Mouse (Mus musculus) liver, embryonic 13.5 days (tissue): ENCODE results near the gene Cnp. TPM values are rescaled to one million over a fixed set of nuclear protein-coding genes. Genes with fewer than 3 reads are reported as not detected.
A peak's percentile ranks its signal among the peaks of the same experiment; 100 is the strongest.

Source experiments
- ATAC-seq: fragments of 200-750 bp; cut with Nextera tagmentation; 2 replicates; pipeline ENCODE4 v1.8.0; 2017; ENCODE audit warnings: low read depth, mild to moderate bottlenecking, moderate number of reproducible peaks, moderate library complexity
- DNase-seq: peaks from one replicate; pipeline ENCODE4 v3.0.0; 2022
- H3K27ac ChIP-seq: fragments of 300-500 bp; sonication (generic); 2 replicates; pipeline ENCODE4 v1.5.1; 2015; ENCODE audit warnings: moderate library complexity, mild to moderate bottlenecking, inconsistent platforms
- H3K27me3 ChIP-seq: fragments of 300-500 bp; sonication (generic); 2 replicates; pipeline ENCODE4 v1.6.1; 2015; ENCODE audit warnings: mild to moderate bottlenecking, inconsistent platforms
- H3K36me3 ChIP-seq: fragments of 300-500 bp; sonication (generic); 2 replicates; pipeline ENCODE4 v1.6.1; 2015; ENCODE audit warnings: mild to moderate bottlenecking, inconsistent platforms
- H3K4me1 ChIP-seq: fragments of 300-500 bp; sonication (generic); replicated peaks from 2 replicates; pipeline ENCODE4 v1.6.1; 2015; ENCODE audit warnings: inconsistent platforms
- H3K4me2 ChIP-seq: fragments of 300-500 bp; sonication (generic); 2 replicates; pipeline ENCODE4 v1.6.1; 2015; ENCODE audit warnings: inconsistent platforms, mild to moderate bottlenecking, moderate library complexity
- H3K4me3 ChIP-seq: fragments of 300-500 bp; sonication (generic); replicated peaks from 2 replicates; pipeline ENCODE4 v1.5.1; 2015; ENCODE audit warnings: mild to moderate bottlenecking, inconsistent platforms
- H3K9ac ChIP-seq: fragments of 300-500 bp; sonication (generic); 2 replicates; pipeline ENCODE4 v1.6.1; 2015; ENCODE audit warnings: mild to moderate bottlenecking, inconsistent platforms
- H3K9me3 ChIP-seq: fragments of 300-500 bp; sonication (generic); replicated peaks from 2 replicates; pipeline ENCODE4 v1.6.1; 2016; ENCODE audit warnings: inconsistent platforms
- whole genome bisulfite sequencing: fragments of 180-500 bp; shearing (Covaris S2); methylation state at CpG from one replicate; pipeline ENCODE4 v1.1.7; 2015; ENCODE audit not compliant: insufficient replicate concordance; 5-methylcytosine and 5-hydroxymethylcytosine counted together
- polyA plus RNA-seq: library from polyadenylated mRNA; unstranded; fragments of >200 nt; fragmentation: Nextera tagmentation; extraction: Ambion mirVana; gene quantifications from 2 replicates; pipeline ENCODE4 v1.2.1, GENCODE M21; 2015

Gene Cnp
- polyA plus RNA-seq, 1 experiment from 2014 or later = 13.2 TPM

- no peak for ATAC-seq
- 0 out of 2 replicates have a peak, but pooled peaks cover 3% of the 10 kb centered on the region for H3K27me3 ChIP-seq
- no peak overlapping the region for H3K9ac ChIP-seq
- DNase-seq = no peak
- no peak overlapping the region for H3K4me2 ChIP-seq
- H3K4me3 ChIP-seq = no peak overlapping the region
- H3K4me1 ChIP-seq = peaks cover 11% of the 10 kb centered on the region
- no peaks in the 10 kb centered on the region for H3K36me3 ChIP-seq
- no peak overlapping the region for H3K27ac ChIP-seq
- H3K9me3 ChIP-seq = no peaks in the 10 kb centered on the region
These were observed 38.2 kb upstream of the Cnp start for GRCm38 (mm10) chr11:100536466-100536865.

GRCm38 (mm10) chr11:100540966-100541365 lies 33.7 kb upstream of the Cnp start:
- Histone ChIP-seq H3K9ac (no peak overlapping the region), H3K9me3 (no peaks in the 10 kb centered on the region), H3K27me3 (0 out of 2 replicates have a peak, but pooled peaks cover 3% of the 10 kb centered on the region), H3K27ac (no peak overlapping the region), H3K36me3 (no peaks in the 10 kb centered on the region), H3K4me3 (no peak overlapping the region), H3K4me1 (peaks cover 27% of the 10 kb centered on the region), H3K4me2 (no peak overlapping the region)
- no peak for ATAC-seq
- 23% methylated on average over 6 of the region's 6 CpGs for WGBS
- no peak for DNase-seq

DNA sequence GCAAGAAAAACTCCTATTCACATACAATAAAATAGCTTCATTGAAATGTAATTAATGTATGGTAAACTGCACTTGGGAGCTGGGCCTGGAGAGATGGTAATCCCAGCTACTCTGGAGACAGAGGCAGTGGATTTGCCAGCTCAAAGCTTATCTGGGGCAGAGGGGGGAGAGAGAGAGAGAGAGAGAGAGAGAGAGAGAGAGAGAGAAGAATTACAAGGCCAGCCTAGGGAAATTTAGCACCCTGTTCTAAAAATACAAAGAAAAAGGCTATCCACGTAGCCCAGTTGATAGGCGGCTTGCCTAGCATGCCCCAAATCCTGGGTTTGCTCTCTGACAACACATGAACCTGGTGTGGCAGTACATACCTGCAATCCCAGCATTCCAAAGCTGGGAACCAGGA lies 33.1 kb upstream of the Cnp start:
- H3K9me3 ChIP-seq = no peaks in the 10 kb centered on the region
- H3K27ac ChIP-seq = no peak overlapping the region
- DNase-seq (no peak), ATAC-seq (no peak)
- peaks cover 30% of the 10 kb centered on the region for H3K4me1 ChIP-seq
- H3K9ac ChIP-seq = no peak overlapping the region
- WGBS = 75% methylated on average over 2 of the region's 2 CpGs
- no peaks in the 10 kb centered on the region for H3K36me3 ChIP-seq
- no peak overlapping the region for H3K4me3 ChIP-seq
- 0 out of 2 replicates have a peak, but pooled peaks cover 3% of the 10 kb centered on the region for H3K27me3 ChIP-seq
- H3K4me2 ChIP-seq = no peak overlapping the region

- ATAC-seq (peak; percentile 98), DNase-seq (peak; percentile 82)
- Histone ChIP-seq H3K9me3 (no peaks in the 10 kb centered on the region), H3K36me3 (no peaks in the 10 kb centered on the region), H3K4me1 (peaks cover 40% of the 10 kb centered on the region), H3K9ac (peak within 1 kb of the TSS; percentile 72), H3K4me3 (peak within 1 kb of the TSS; percentile 64), H3K27ac (peak within 1 kb of the TSS; percentile 73), H3K27me3 (no peaks in the 10 kb centered on the region), H3K4me2 (peak within 1 kb of the TSS; percentile 82)
- WGBS = 6% methylated on average over 28 of the region's 28 CpGs
These were observed 29.6 kb upstream of the Cnp start, which contains the start of gene Ttc25 for GRCm38 (mm10) chr11:100544832-100545745. Ttc25 (plus strand) TSS chr11:100545607.

DNA sequence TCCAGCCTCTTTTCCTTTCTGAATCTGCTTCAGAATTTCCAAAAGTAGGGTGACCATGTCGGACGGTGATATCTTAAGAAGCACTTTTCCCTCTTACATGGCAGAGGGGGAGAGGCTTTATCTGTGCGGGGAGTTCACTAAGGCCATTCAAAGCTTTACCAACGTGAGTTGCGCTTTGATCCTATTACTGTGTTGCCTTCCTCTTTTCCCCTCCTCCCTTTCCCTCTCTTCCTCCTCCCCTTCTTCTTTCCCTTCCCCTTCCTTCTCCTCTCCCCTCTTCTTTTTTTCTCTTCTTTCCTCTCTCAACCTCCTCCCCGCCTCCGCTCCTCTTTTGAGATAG lies 29.0 kb upstream of the Cnp start:
- peak; percentile 6; the same call in 1 of the 2 replicates for ATAC-seq
- no peaks in the 10 kb centered on the region for H3K9me3 ChIP-seq

DNA sequence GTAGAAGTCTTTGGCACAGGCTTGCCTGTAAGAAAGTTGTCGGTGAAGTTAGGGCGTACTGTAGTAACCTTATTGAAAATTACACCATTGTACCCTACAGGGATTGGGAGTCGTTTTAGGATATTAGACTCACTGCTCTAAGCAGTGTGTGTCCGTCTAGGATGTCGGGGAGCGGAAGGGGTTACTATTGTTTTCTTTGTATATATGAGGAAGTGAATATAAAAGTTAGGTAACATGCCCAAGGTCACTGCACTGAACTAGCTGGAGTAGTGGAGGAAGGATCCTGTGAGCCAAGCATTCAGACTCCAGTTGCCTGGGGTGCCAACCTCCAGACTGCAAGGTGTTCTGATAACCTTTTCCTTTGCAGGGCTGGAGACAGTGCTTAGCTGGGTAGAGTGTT lies 27.7 kb upstream of the Cnp start:
- WGBS = 70% methylated on average over 6 of the region's 6 CpGs
- Histone ChIP-seq H3K27me3 (no peaks in the 10 kb centered on the region), H3K4me3 (no peak overlapping the region)

More for the DNA sequence above, 29.0 kb upstream of the Cnp start:
- H3K36me3 ChIP-seq = no peaks in the 10 kb centered on the region
- H3K4me2 ChIP-seq = peak overlapping the region; percentile 82
- H3K27me3 ChIP-seq = no peaks in the 10 kb centered on the region
- peak overlapping the region; percentile 64 for H3K4me3 ChIP-seq
- no peak for DNase-seq
- WGBS = 22% methylated on average over 7 of the region's 7 CpGs
- peak overlapping the region; percentile 51; the same call in 1 of the 2 replicates for H3K9ac ChIP-seq
- peaks cover 35% of the 10 kb centered on the region for H3K4me1 ChIP-seq
- H3K27ac ChIP-seq = peak overlapping the region; percentile 39; the same call in 1 of the 2 replicates

GRCm38 (mm10) chr11:100548141-100548540 lies 26.6 kb upstream of the Cnp start:
- no peaks in the 10 kb centered on the region for H3K27me3 ChIP-seq
- no peaks in the 10 kb centered on the region for H3K9me3 ChIP-seq
- 45% methylated on average over 6 of the region's 6 CpGs for WGBS
- H3K4me1 ChIP-seq = peaks cover 26% of the 10 kb centered on the region
- no peak overlapping the region for H3K27ac ChIP-seq
- H3K36me3 ChIP-seq = no peaks in the 10 kb centered on the region
- no peak for DNase-seq
- no peak overlapping the region for H3K4me3 ChIP-seq
- no peak for ATAC-seq
- no peak overlapping the region for H3K9ac ChIP-seq
- H3K4me2 ChIP-seq = no peak overlapping the region

More for the DNA sequence above, 27.7 kb upstream of the Cnp start:
- Histone ChIP-seq H3K9ac (no peak overlapping the region), H3K36me3 (no peaks in the 10 kb centered on the region), H3K27ac (no peak overlapping the region), H3K4me1 (peaks cover 26% of the 10 kb centered on the region), H3K4me2 (no peak overlapping the region), H3K9me3 (no peaks in the 10 kb centered on the region)
- ATAC-seq = no peak
- no peak for DNase-seq

- no peaks in the 10 kb centered on the region for H3K9me3 ChIP-seq
- peaks cover 26% of the 10 kb centered on the region for H3K4me1 ChIP-seq
- H3K36me3 ChIP-seq = no peaks in the 10 kb centered on the region
- H3K27ac ChIP-seq = no peak overlapping the region
- no peak overlapping the region for H3K4me3 ChIP-seq
- WGBS = 61% methylated on average over 8 of the region's 8 CpGs
- H3K4me2 ChIP-seq = no peak overlapping the region
- DNase-seq (no peak), ATAC-seq (no peak)
- no peak overlapping the region for H3K9ac ChIP-seq
- H3K27me3 ChIP-seq = no peaks in the 10 kb centered on the region
These were observed 25.2 kb upstream of the Cnp start for GRCm38 (mm10) chr11:100549466-100549865.

GRCm38 (mm10) chr11:100550101-100550500 lies 24.6 kb upstream of the Cnp start:
- DNase-seq (no peak), ATAC-seq (no peak)
- no peak overlapping the region for H3K4me2 ChIP-seq
- H3K36me3 ChIP-seq = no peaks in the 10 kb centered on the region
- H3K27ac ChIP-seq = no peak overlapping the region
- no peaks in the 10 kb centered on the region for H3K27me3 ChIP-seq
- H3K4me1 ChIP-seq = peaks cover 20% of the 10 kb centered on the region
- H3K9me3 ChIP-seq = no peaks in the 10 kb centered on the region
- H3K9ac ChIP-seq = no peak overlapping the region
- WGBS = 56% methylated on average over 6 of the region's 6 CpGs
- H3K4me3 ChIP-seq = no peak overlapping the region

GRCm38 (mm10) chr11:100552842-100553241 lies 21.9 kb upstream of the Cnp start:
- no peaks in the 10 kb centered on the region for H3K36me3 ChIP-seq
- ATAC-seq (no peak), DNase-seq (no peak)
- no peak overlapping the region for H3K4me2 ChIP-seq
- H3K27me3 ChIP-seq = no peaks in the 10 kb centered on the region
- no peak overlapping the region for H3K27ac ChIP-seq
- peaks cover 6% of the 10 kb centered on the region; the same call in 1 of the 2 replicates for H3K4me1 ChIP-seq
- H3K9ac ChIP-seq = no peak overlapping the region
- H3K4me3 ChIP-seq = no peak overlapping the region
- H3K9me3 ChIP-seq = no peaks in the 10 kb centered on the region
- 75% methylated on average over 4 of the region's 4 CpGs for WGBS

GRCm38 (mm10) chr11:100555583-100555982 lies 19.1 kb upstream of the Cnp start:
- Histone ChIP-seq H3K9ac (0 out of 2 replicates have a peak overlapping the region, but pooled peaks have one; percentile 4), H3K4me1 (no peaks in the 10 kb centered on the region), H3K4me2 (peak overlapping the region; percentile 32), H3K27me3 (no peaks in the 10 kb centered on the region), H3K4me3 (peak overlapping the region; percentile 7; the same call in 1 of the 2 replicates), H3K36me3 (no peaks in the 10 kb centered on the region), H3K9me3 (no peaks in the 10 kb centered on the region), H3K27ac (no peak overlapping the region)
- DNase-seq (peak; percentile 40), ATAC-seq (peak; percentile 62)
- WGBS = 11% methylated on average over 11 of the region's 11 CpGs
